Comparison of ENCODE assay signal across 10 mouse cellular contexts in genomic region chr10:78540943-78541342, GRCm38 (mm10). TPM values are rescaled to one million over a fixed set of nuclear protein-coding genes. Genes with fewer than 3 reads are reported as not detected.
DNase-seq lines count a peak whose midpoint lies in the region; ATAC-seq and TF ChIP-seq lines count a peak whose summit lies in the region.
"Had no signal": no experiment of that assay in that cellular context is flagged by ENCODE, and none has a peak within 500 bp of the region (broad histone marks: within the 10 kb centered on the region; RNA-seq: fewer than 3 reads in every experiment).

No protein-coding gene starts in this region.

- TF ChIP-seq CTCF in intestine, postnatal 0 days (IDR thresholded peaks at IDR 0.05; ENCODE audit: low read depth) = peak; percentile 71

- H3K9me3 ChIP-seq in intestine, postnatal 0 days (ENCODE audit: control insufficient read depth) = no peaks in the 10 kb centered on the region
- H3K9me3 ChIP-seq in intestine, embryonic 15.5 days = no peaks in the 10 kb centered on the region
- H3K9me3 ChIP-seq in neural tube, embryonic 15.5 days (replicated peaks) = no peaks in the 10 kb centered on the region

- H3K4me3 ChIP-seq in intestine, postnatal 0 days (ENCODE audit: low read depth, low read length) = no peak overlapping the region
- H3K4me3 ChIP-seq in intestine, embryonic 15.5 days (replicated peaks) = no peak overlapping the region
- no peak overlapping the region for H3K4me3 ChIP-seq in neural tube, embryonic 15.5 days (replicated peaks)
- H3K4me3 ChIP-seq: myocyte had no signal

- no peak for ATAC-seq in intestine, postnatal 0 days
- no peak for ATAC-seq in intestine, embryonic 15.5 days
- ATAC-seq in neural tube, embryonic 15.5 days (ENCODE audit: low FRiP score) = no peak

- intact Hi-C loops in heart, postnatal 10 days (cut with DNase I) = loop anchor here (2.0 kb wide), 1 partner anchor 64 kb away; no protein-coding TSS in a partner anchor

- 69% methylated on average over 2 of the region's 2 CpGs for WGBS in intestine, postnatal 0 days
- 57% methylated on average over 2 of the region's 2 CpGs for WGBS in intestine, embryonic 15.5 days
- 76% methylated on average over 2 of the region's 2 CpGs for WGBS in neural tube, embryonic 15.5 days

- H3K4me1 ChIP-seq in intestine, postnatal 0 days (replicated peaks; ENCODE audit: control insufficient read depth, insufficient read depth, low read length) = no peaks in the 10 kb centered on the region
- no peaks in the 10 kb centered on the region for H3K4me1 ChIP-seq in intestine, embryonic 15.5 days (replicated peaks)
- H3K4me1 ChIP-seq in neural tube, embryonic 15.5 days = no peaks in the 10 kb centered on the region

- H3K27ac ChIP-seq in intestine, postnatal 0 days (ENCODE audit: low read depth, low read length) = no peak overlapping the region
- no peak overlapping the region for H3K27ac ChIP-seq in intestine, embryonic 15.5 days
- no peak overlapping the region for H3K27ac ChIP-seq in neural tube, embryonic 15.5 days (replicated peaks)

- no peaks in the 10 kb centered on the region for H3K36me3 ChIP-seq in intestine, postnatal 0 days (ENCODE audit: control insufficient read depth, insufficient read depth)
- H3K36me3 ChIP-seq in intestine, embryonic 15.5 days = no peaks in the 10 kb centered on the region
- no peaks in the 10 kb centered on the region for H3K36me3 ChIP-seq in neural tube, embryonic 15.5 days

- H3K27me3 ChIP-seq in intestine, postnatal 0 days (replicated peaks; ENCODE audit: control insufficient read depth, insufficient read depth, low read length) = no peaks in the 10 kb centered on the region
- H3K27me3 ChIP-seq in intestine, embryonic 15.5 days (replicated peaks) = no peaks in the 10 kb centered on the region
- H3K27me3 ChIP-seq in neural tube, embryonic 15.5 days (replicated peaks) = no peaks in the 10 kb centered on the region

- H3K4me2 ChIP-seq in intestine, postnatal 0 days (replicated peaks; ENCODE audit: low read depth) = no peak overlapping the region
- H3K4me2 ChIP-seq in intestine, embryonic 15.5 days (replicated peaks) = no peak overlapping the region
- no peak overlapping the region for H3K4me2 ChIP-seq in neural tube, embryonic 15.5 days

- DNase-seq in CD8-positive naive resting alpha-beta T cell, adult 2 months (ENCODE audit: low read depth in 2 of 2, low spot score in 2 of 2) = peak; percentile 7 to 27
- DNase-seq in adrenal gland, postnatal 25 days = peak; percentile 28
- peak; percentile 45 to 62 for DNase-seq in heart, postnatal 10 days
- peak; percentile 63 for DNase-seq in lung, postnatal 36 days
- no peak for DNase-seq in urinary bladder, postnatal 10 days (ENCODE audit: low spot score)

- H3K9ac ChIP-seq in intestine, postnatal 0 days (ENCODE audit: low read depth, low read length) = no peak overlapping the region
- no peak overlapping the region for H3K9ac ChIP-seq in intestine, embryonic 15.5 days
- no peak overlapping the region for H3K9ac ChIP-seq in neural tube, embryonic 15.5 days (replicated peaks)

RNA-seq across cellular contexts. Expression of gene Olfr1358, which starts 23.7 kb away (rescaled TPM):
- polyA plus RNA-seq in intestine, postnatal 0 days (2015; fragmentation: Nextera tagmentation; extraction: Ambion mirVana) = not detected in 2 replicates
- polyA plus RNA-seq in intestine, embryonic 15.5 days (2015; fragmentation: Nextera tagmentation; extraction: Ambion mirVana) = not detected in 2 replicates
- total RNA-seq in adrenal gland, postnatal 25 days (2021) = not detected in 2 replicates
- not detected for total RNA-seq in heart, postnatal 10 days (2021)
- not detected in 2 replicates for polyA plus RNA-seq in neural tube, embryonic 15.5 days (2015; fragmentation: Nextera tagmentation; extraction: Ambion mirVana)
- total RNA-seq: layer of hippocampus, adult 8-10 months had no signal
- polyA plus RNA-seq: myocyte had no signal

RNA-seq across cellular contexts. Expression of gene Ilvbl, which starts 33.2 kb away (rescaled TPM):
- polyA plus RNA-seq in intestine, postnatal 0 days (2015; fragmentation: Nextera tagmentation; extraction: Ambion mirVana) = 92.8 and 96.8 TPM in 2 replicates
- polyA plus RNA-seq in intestine, embryonic 15.5 days (2015; fragmentation: Nextera tagmentation; extraction: Ambion mirVana) = 59.4 and 63.9 TPM in 2 replicates
- total RNA-seq in adrenal gland, postnatal 25 days (2021) = 50.5 and 51.8 TPM in 2 replicates
- total RNA-seq in heart, postnatal 10 days (2021) = 10 to 100 TPM; 50.4 to 53.2 TPM
- polyA plus RNA-seq in neural tube, embryonic 15.5 days (2015; fragmentation: Nextera tagmentation; extraction: Ambion mirVana) = 64.8 and 66.9 TPM in 2 replicates

RNA-seq across cellular contexts. Expression of gene Syde1, which starts 50.8 kb away (rescaled TPM):
- polyA plus RNA-seq in intestine, postnatal 0 days (2015; fragmentation: Nextera tagmentation; extraction: Ambion mirVana) = 6.2 and 6.5 TPM in 2 replicates
- polyA plus RNA-seq in intestine, embryonic 15.5 days (2015; fragmentation: Nextera tagmentation; extraction: Ambion mirVana) = 12.7 and 13.9 TPM in 2 replicates
- total RNA-seq in adrenal gland, postnatal 25 days (2021) = 42.4 and 46.9 TPM in 2 replicates
- 10 to 100 TPM; 17.7 to 18.6 TPM for total RNA-seq in heart, postnatal 10 days (2021)
- 3.3 and 4.9 TPM in 2 replicates for polyA plus RNA-seq in neural tube, embryonic 15.5 days (2015; fragmentation: Nextera tagmentation; extraction: Ambion mirVana)
